Mouse (Mus musculus) CD4-positive, CD25-positive, alpha-beta regulatory T cell, adult 9 weeks (primary cell): ENCODE data around the gene Cdc5l. TPM values are rescaled to one million over a fixed set of nuclear protein-coding genes. Genes with fewer than 3 reads are reported as not detected.

ENCODE experiments used
- polyA plus RNA-seq: library from polyadenylated mRNA; unstranded; fragments of 100-300 nt; shearing (Covaris generic); gene quantifications from one replicate; pipeline ENCODE4 v1.2.1, GENCODE M21; 2017

Gene Cdc5l
- polyA plus RNA-seq = 97.2 TPM

DNA sequence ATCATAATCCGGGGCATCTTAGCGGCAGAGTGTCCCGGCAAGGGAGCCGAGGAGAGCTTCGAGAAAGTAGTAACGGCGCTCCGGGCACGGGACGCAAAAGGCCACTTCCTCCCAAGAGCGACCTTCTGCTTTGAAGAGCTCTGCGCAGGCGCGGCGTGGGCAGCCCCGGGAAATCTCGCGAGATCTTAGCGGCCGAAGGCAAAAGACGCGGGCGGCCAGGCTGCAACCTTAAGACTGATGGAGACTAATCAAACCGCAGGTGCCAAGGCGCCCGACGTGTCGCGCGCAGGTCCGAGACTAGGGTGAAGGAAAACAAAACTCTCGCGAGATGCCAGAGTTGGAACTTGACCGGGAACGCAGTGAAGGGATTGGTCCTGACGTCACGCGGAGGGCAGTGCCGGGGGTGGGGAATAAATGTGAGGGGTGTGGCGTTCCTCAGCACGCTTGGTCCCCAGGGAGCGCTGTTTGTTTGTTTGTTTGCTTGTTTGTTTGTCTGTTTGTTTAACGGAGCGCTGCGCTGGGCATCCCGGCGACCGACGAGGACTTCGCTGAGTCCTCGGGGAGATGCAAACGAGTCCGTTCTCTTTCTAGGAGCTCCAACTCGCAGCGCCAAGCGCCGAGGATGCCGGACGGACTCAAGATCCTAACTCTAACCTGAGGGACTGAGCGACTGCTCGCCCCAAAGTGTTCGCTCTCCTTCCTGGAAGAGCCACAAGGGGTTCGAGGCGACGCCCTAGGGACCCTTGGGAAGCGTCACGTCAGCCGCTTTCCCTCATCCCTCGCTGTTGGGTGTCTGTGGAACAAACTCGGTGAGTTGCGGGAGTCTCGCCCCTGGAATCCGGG lies at the start of gene Cdc5l:
Gene Cdc5l (minus strand): TSS at position 319 of the 843 bp plus-strand sequence.

DNA sequence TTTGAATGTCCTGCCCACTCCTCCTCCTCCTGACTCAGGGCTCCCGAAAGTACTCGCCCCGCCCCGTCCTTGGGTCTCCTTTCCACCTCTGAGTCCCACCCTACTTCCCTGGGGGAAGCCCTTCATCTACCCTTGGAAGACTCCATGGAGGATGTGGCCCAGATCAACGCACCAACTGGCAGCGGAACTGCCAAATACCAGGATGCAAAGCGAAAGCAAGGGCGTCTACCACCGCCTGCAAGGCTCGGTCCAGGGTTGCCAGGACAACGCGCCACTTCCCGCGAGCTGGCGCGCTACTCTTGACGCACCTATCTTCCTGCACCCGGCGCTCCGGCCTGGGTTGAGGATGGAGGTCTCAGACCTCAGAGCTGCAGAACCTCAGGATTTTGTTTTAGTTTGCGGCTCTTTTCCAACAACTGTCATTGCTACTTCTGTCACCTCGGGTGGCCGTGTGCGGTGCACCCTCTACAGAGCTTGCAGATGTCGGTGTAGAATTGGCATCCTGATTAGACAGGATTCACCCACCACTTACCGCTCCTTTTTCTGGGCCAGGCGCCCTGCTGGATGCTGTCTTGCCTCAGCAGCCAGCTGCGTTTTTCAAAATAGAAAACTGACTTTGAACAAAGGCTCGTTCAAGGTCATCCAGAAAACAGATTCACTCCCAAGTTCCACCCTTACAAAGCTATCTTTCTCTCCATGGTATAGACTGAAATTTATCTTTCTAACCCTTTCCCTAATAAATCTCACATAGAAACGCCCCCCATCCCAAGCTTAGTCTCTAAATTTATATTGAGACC lies 41.3 kb upstream of the Cdc5l start, which contains the start of gene Spats1:
Gene Spats1 (minus strand): TSS at position 747 of the 797 bp plus-strand sequence.

Other genes starting within 250 kb of the Cdc5l start
- 0.58 TPM for gene Spats1, start 41.7 kb upstream of the Cdc5l start, polyA plus RNA-seq
- gene Aars2, start 73.1 kb upstream of the Cdc5l start, polyA plus RNA-seq = 9.1 TPM
- not detected for gene Tcte1, start 89.7 kb upstream of the Cdc5l start, polyA plus RNA-seq
- gene Tmem151b, start 115.9 kb upstream of the Cdc5l start, polyA plus RNA-seq = 0.05 TPM
- gene Nfkbie, start 122.0 kb upstream of the Cdc5l start, polyA plus RNA-seq = 83.8 TPM
- 91.4 TPM for gene Slc35b2, start 130.1 kb upstream of the Cdc5l start, polyA plus RNA-seq
- gene Hsp90ab1, start 139.5 kb upstream of the Cdc5l start, polyA plus RNA-seq = 820 TPM
- gene Slc29a1, start 165.9 kb upstream of the Cdc5l start, polyA plus RNA-seq = 150 TPM
- not detected for gene Mymx, start 168.4 kb upstream of the Cdc5l start, polyA plus RNA-seq
- gene Capn11, start 225.6 kb upstream of the Cdc5l start, polyA plus RNA-seq = 2.2 TPM